ENCODE assay signal across 12 mouse cellular contexts in genomic region chr12:106632566-106632965, GRCm38 (mm10).
DNase-seq lines count a peak whose midpoint lies in the region.
"Had no signal": no experiment of that assay in that cellular context is flagged by ENCODE, and none has a peak within 500 bp of the region (broad histone marks: within the 10 kb centered on the region; RNA-seq: fewer than 3 reads in every experiment).

No protein-coding gene starts in this region.

- H3K36me3 ChIP-seq in heart, embryonic 10.5 days = no peaks in the 10 kb centered on the region
- H3K36me3 ChIP-seq: G1E had no signal

- peak; percentile 58 for DNase-seq in heart, adult 11 months
- DNase-seq in heart, postnatal 14 days = no peak
- DNase-seq in heart, embryonic 10.5 days (ENCODE audit: low spot score) = peak; percentile 51
- no peak for DNase-seq in heart, adult 18-20 months
- DNase-seq: adrenal gland, adult 8-10 months; B cell, adult 2 months; cerebellum, adult 11 months; cerebellum, adult 11-12 months; cerebellum, adult 18-20 months had no signal

- intact Hi-C loops in heart, postnatal 14 days (cut with DNase I) = no loop called here

- no peaks in the 10 kb centered on the region for H3K27me3 ChIP-seq in heart, embryonic 10.5 days (ENCODE audit: insufficient read depth, poor library complexity, severe bottlenecking)
- H3K27me3 ChIP-seq: CH12.LX, Patski had no signal

- no peak overlapping the region for H3K4me3 ChIP-seq in heart, embryonic 10.5 days

- no peaks in the 10 kb centered on the region for H3K4me1 ChIP-seq in heart, embryonic 10.5 days

- WGBS in heart, embryonic 10.5 days = 75% methylated on average over 7 of the region's 7 CpGs

- no peaks in the 10 kb centered on the region for H3K9me3 ChIP-seq in heart, embryonic 10.5 days

- no peak overlapping the region for H3K27ac ChIP-seq in heart, embryonic 10.5 days

Comparison
In these comparisons a context has a peak if more than half of its experiments do, and no peak if none do; other contexts are left out.
1. DNase-seq: peak in heart, adult 11 months (single experiment) and heart, embryonic 10.5 days (single experiment); none in heart, postnatal 14 days (0 of 2) and heart, adult 18-20 months (0 of 2).